Mouse (Mus musculus) heart, postnatal 0 days (tissue): ENCODE data around the gene Tdp1. TPM values are rescaled to one million over a fixed set of nuclear protein-coding genes. Genes with fewer than 3 reads are reported as not detected.

Experiments
- ATAC-seq: fragments of 200-750 bp; cut with Nextera tagmentation; 2 replicates; pipeline ENCODE4 v1.8.0; 2017; ENCODE audit warnings: low read depth, moderate number of reproducible peaks, moderate library complexity; ENCODE audit not compliant: insufficient read depth
- DNase-seq: peaks from one replicate; pipeline ENCODE4 v3.0.0-alpha.2; 2016; ENCODE audit warnings: low spot score
- H3K27ac ChIP-seq: fragments of 300-500 bp; sonication (generic); 2 replicates; pipeline ENCODE4 v1.5.1; 2014; ENCODE audit warnings: low read depth, mild to moderate bottlenecking
- H3K27me3 ChIP-seq: fragments of 300-500 bp; sonication (generic); 2 replicates; pipeline ENCODE4 v1.6.1; 2014; ENCODE audit warnings: low read length, mixed read lengths; ENCODE audit not compliant: control insufficient read depth, insufficient read depth
- H3K36me3 ChIP-seq: fragments of 300-500 bp; sonication (generic); replicated peaks from 2 replicates; pipeline ENCODE4 v1.6.1; 2014; ENCODE audit warnings: low read length, mixed read lengths; ENCODE audit not compliant: control insufficient read depth, insufficient read depth
- H3K4me1 ChIP-seq: fragments of 300-500 bp; sonication (generic); 2 replicates; pipeline ENCODE4 v1.6.1; 2014; ENCODE audit warnings: antibody characterized with exemption; ENCODE audit not compliant: control insufficient read depth, insufficient read depth
- H3K4me2 ChIP-seq: fragments of 300-500 bp; sonication (generic); 2 replicates; pipeline ENCODE4 v1.6.1; 2014; ENCODE audit warnings: low read depth, mild to moderate bottlenecking, low read length, moderate library complexity
- H3K4me3 ChIP-seq: fragments of 300-500 bp; sonication (generic); 2 replicates; pipeline ENCODE4 v1.5.1; 2014; ENCODE audit warnings: low read depth, low read length
- H3K9ac ChIP-seq: fragments of 300-500 bp; sonication (generic); replicated peaks from 2 replicates; pipeline ENCODE4 v1.6.1; 2014; ENCODE audit warnings: low read depth, low read length, mixed read lengths
- H3K9me3 ChIP-seq: fragments of 300-500 bp; sonication (generic); replicated peaks from 2 replicates; pipeline ENCODE4 v1.6.1; 2016; ENCODE audit warnings: low read length; ENCODE audit not compliant: control insufficient read depth
- CTCF ChIP-seq: IDR thresholded peaks from 2 replicates; pipeline ENCODE4 v1.5.1; 2016; ENCODE audit warnings: antibody characterized with exemption, control low read depth, low read depth
- EP300 ChIP-seq: IDR thresholded peaks from 2 replicates; pipeline ENCODE4 v1.6.1; 2016; ENCODE audit warnings: antibody characterized with exemption, low read depth
- WGBS: fragments of 180-500 bp; shearing (Covaris S2); extraction: QIAGEN DNeasy Blood & Tissue Kit; methylation state at CpG from one replicate; pipeline ENCODE4 v1.1.7; 2014; 5-methylcytosine and 5-hydroxymethylcytosine counted together
- polyA plus RNA-seq: library from polyadenylated mRNA; unstranded; fragments of >200 nt; fragmentation: Nextera tagmentation; extraction: Ambion mirVana; gene quantifications from 2 replicates; pipeline ENCODE4 v1.2.1, GENCODE M21; 2015
- total RNA-seq: library from RNA; depleted of rRNA; stranded (reverse); fragments of >200 nt; gene quantifications from 2 replicates; pipeline ENCODE4 v1.2.3, GENCODE M21; 2014; ENCODE audit warnings: low replicate concordance

Gene Tdp1
- total and polyA plus RNA-seq, 2 experiments from 2014 or later: 8.8 to 13.7 TPM

DNA sequence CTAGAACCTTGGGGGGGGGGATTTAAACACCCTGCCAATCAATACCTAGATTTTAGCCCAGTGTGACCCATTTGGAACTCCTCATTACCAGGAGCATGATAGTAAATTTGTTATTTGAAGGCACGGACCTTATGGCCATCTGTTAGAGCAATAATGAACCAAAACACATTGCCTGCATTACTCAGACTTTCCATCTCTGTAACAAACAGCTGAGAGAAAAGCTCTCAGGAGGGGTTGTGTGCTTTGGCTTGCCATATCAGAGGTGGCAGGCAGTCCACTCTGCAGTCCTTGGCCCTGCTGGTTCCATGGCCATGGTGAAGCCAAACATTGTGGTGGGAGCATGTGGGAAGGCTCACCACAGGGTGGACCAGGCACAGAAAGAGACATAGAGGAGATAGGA lies 44.8 kb downstream of the Tdp1 start:
- peaks cover 24% of the 10 kb centered on the region; the same call in 1 of the 2 replicates for H3K36me3 ChIP-seq

GRCm38 (mm10) chr12:99932245-99932644 lies 47.9 kb downstream of the Tdp1 start:
- ATAC-seq: no peak
- H3K9ac ChIP-seq: no peak overlapping the region
- no peak for DNase-seq
- no peak overlapping the region for H3K27ac ChIP-seq
- H3K4me3 ChIP-seq: no peak overlapping the region
- H3K4me1 ChIP-seq: no peaks in the 10 kb centered on the region
- TF ChIP-seq CTCF (no peak), EP300 (no peak)
- WGBS: 92% methylated on average over 4 of the region's 4 CpGs
- no peak overlapping the region for H3K4me2 ChIP-seq
- H3K36me3 ChIP-seq: peaks cover 39% of the 10 kb centered on the region
- H3K27me3 ChIP-seq: no peaks in the 10 kb centered on the region
- no peaks in the 10 kb centered on the region for H3K9me3 ChIP-seq

More for the DNA sequence above, 44.8 kb downstream of the Tdp1 start:
- no peak overlapping the region for H3K27ac ChIP-seq
- H3K9ac ChIP-seq: no peak overlapping the region
- H3K4me2 ChIP-seq: no peak overlapping the region
- no peaks in the 10 kb centered on the region for H3K4me1 ChIP-seq
- H3K27me3 ChIP-seq: no peaks in the 10 kb centered on the region
- ATAC-seq (no peak), DNase-seq (no peak)
- 80% methylated on average over 1 of the region's 1 CpGs for WGBS
- H3K4me3 ChIP-seq: no peak overlapping the region
- TF ChIP-seq CTCF: no peak
- TF ChIP-seq EP300: no peak
- no peaks in the 10 kb centered on the region for H3K9me3 ChIP-seq

GRCm38 (mm10) chr12:99933630-99934029 lies 49.3 kb downstream of the Tdp1 start:
- 88% methylated on average over 3 of the region's 3 CpGs for WGBS
- Histone ChIP-seq H3K36me3 (peaks cover 32% of the 10 kb centered on the region), H3K9me3 (no peaks in the 10 kb centered on the region), H3K4me2 (no peak overlapping the region), H3K4me1 (no peaks in the 10 kb centered on the region), H3K27me3 (no peaks in the 10 kb centered on the region), H3K9ac (no peak overlapping the region), H3K4me3 (no peak overlapping the region), H3K27ac (no peak overlapping the region)
- no peak for TF ChIP-seq CTCF
- TF ChIP-seq EP300: no peak
- ATAC-seq (no peak), DNase-seq (no peak)

GRCm38 (mm10) chr12:99935403-99935802 lies 51.1 kb downstream of the Tdp1 start:
- Histone ChIP-seq H3K9me3 (no peaks in the 10 kb centered on the region), H3K27me3 (no peaks in the 10 kb centered on the region), H3K9ac (no peak overlapping the region), H3K4me1 (no peaks in the 10 kb centered on the region), H3K27ac (no peak overlapping the region), H3K4me3 (no peak overlapping the region), H3K4me2 (no peak overlapping the region), H3K36me3 (peaks cover 27% of the 10 kb centered on the region)
- TF ChIP-seq EP300: no peak
- no peak for TF ChIP-seq CTCF
- no peak for ATAC-seq
- WGBS: 93% methylated on average over 8 of the region's 8 CpGs
- no peak for DNase-seq

DNA sequence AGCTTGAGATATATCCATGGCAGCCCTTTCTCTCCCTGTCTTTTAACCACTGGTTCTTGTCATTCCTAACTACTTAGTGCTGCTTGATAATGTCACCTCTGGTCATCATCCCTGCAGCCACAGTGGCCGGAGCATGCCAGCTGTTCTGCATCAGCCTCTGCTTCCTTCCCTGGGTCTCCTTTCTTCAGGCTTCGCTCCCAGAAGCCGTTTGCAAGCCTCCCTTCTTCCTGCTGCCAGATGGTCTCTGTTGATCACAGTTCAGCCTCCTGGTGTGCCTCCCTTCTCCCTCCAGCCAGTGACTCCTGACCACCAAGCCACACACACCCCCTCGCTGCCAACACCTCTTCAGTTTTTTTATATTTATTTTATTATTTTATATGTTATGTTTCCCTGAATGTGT lies 54.2 kb downstream of the Tdp1 start:
- Histone ChIP-seq H3K36me3 (peaks cover 18% of the 10 kb centered on the region), H3K27me3 (no peaks in the 10 kb centered on the region), H3K4me2 (no peak overlapping the region), H3K4me1 (no peaks in the 10 kb centered on the region), H3K9ac (no peak overlapping the region), H3K27ac (no peak overlapping the region), H3K4me3 (no peak overlapping the region), H3K9me3 (no peaks in the 10 kb centered on the region)
- WGBS: 65% methylated on average over 4 of the region's 4 CpGs
- ATAC-seq (no peak), DNase-seq (no peak)
- TF ChIP-seq CTCF (no peak), EP300 (no peak)

DNA sequence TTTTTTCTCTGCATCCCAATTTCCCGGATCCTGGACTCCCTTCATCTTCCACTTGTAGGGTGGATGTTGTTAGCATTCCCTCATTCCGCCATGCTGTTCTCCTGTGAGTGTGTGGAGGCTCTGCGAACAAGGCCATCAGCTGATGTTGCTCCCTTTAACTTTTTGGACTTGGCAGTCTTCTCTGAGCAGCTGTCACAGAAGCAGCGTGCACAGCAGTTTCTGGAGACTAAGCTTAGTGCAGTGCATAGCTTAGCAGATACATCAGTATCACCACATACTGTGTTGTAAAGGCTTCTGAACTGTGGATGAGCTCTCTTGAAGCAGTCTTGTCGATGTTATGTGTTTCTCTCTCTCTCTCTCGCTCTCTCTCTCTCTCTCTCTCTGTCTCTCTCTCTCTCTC lies 54.9 kb downstream of the Tdp1 start:
- Histone ChIP-seq H3K4me2 (no peak overlapping the region), H3K4me1 (no peaks in the 10 kb centered on the region), H3K27me3 (no peaks in the 10 kb centered on the region), H3K9ac (no peak overlapping the region), H3K4me3 (no peak overlapping the region), H3K36me3 (peaks cover 18% of the 10 kb centered on the region), H3K27ac (no peak overlapping the region), H3K9me3 (no peaks in the 10 kb centered on the region)
- DNase-seq: no peak
- 72% methylated on average over 6 of the region's 6 CpGs for WGBS
- no peak for ATAC-seq
- TF ChIP-seq CTCF (no peak), EP300 (no peak)
